Mouse (Mus musculus): ENCODE measurements around the gene Atp11c. TPM values are rescaled to one million over a fixed set of nuclear protein-coding genes. Genes with fewer than 3 reads are reported as not detected.

The Atp11c gene
- total and polyA plus RNA-seq, 3 experiments: 10.6 to 12.9 TPM; not detected in 1

DNA sequence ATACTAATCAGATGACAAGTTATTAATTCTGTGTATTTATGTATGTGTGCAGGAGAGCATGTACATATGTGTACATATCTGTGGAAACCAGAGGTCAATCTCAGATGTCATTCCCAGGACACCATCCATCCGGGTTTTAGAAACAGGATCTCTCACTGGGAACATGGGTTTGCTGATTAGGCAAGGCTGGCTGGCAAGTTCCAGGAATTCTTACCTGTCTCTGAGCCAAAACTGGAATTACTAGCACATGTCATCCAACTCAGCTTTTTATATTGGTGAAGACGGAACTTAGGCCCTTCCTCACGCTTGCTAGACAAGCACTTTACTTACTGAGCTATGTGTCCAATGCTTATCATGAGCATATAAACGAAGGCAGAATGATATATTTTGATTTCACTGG, 247.5 kb downstream of the Atp11c start:
- no peak overlapping the region for H3K27ac ChIP-seq (ENCODE audit: control insufficient read depth, low read depth, low read length)
- DNase-seq (ENCODE audit: low read depth, low spot score): no peak
- H3K27me3 ChIP-seq (ENCODE audit: control insufficient read depth in 1 of 2, insufficient read depth in 2 of 2, low read length in 2 of 2): no peaks in the 10 kb centered on the region
- H3K4me1 ChIP-seq (ENCODE audit: control insufficient read depth in 1 of 2, insufficient read depth in 2 of 2, low read length in 2 of 2): no peaks in the 10 kb centered on the region
- TF ChIP-seq ZC3H11A (IDR thresholded peaks at IDR 0.05; ENCODE audit: low read depth, low read length) (no peak), TAL1 (IDR thresholded peaks at IDR 0.05; ENCODE audit: low read length) (no peak), MYB (IDR thresholded peaks at IDR 0.05; ENCODE audit: low read depth, low read length) (no peak), CHD1 (IDR thresholded peaks at IDR 0.05; ENCODE audit: low read depth, low read length) (no peak), USF1 (IDR thresholded peaks at IDR 0.05; ENCODE audit: low read depth, low read length) (no peak), KAT2A (conservative IDR thresholded peaks at IDR 0.05; ENCODE audit: low read depth, low read length) (no peak), MYC (IDR thresholded peaks at IDR 0.05; ENCODE audit: low read depth, low read length) (no peak)
- no peaks in the 10 kb centered on the region for H3K9me3 ChIP-seq (replicated peaks; ENCODE audit: insufficient read depth, low read length)
- no peak overlapping the region for H3K9ac ChIP-seq (ENCODE audit: control insufficient read depth, low read depth, low read length, poor library complexity, severe bottlenecking)
- H3K4me3 ChIP-seq (ENCODE audit: control insufficient read depth in 1 of 2, insufficient read depth in 1 of 2, low read depth in 2 of 2, low read length in 2 of 2): no peak overlapping the region
- H3K36me3 ChIP-seq (ENCODE audit: control insufficient read depth in 1 of 2, insufficient read depth in 2 of 2, low read length in 2 of 2): no peaks in the 10 kb centered on the region; a peak in 1 of 4 replicates
- no peaks in the 10 kb centered on the region for H3K79me2 ChIP-seq (ENCODE audit: control insufficient read depth, insufficient read depth, low read length, poor library complexity)

DNA sequence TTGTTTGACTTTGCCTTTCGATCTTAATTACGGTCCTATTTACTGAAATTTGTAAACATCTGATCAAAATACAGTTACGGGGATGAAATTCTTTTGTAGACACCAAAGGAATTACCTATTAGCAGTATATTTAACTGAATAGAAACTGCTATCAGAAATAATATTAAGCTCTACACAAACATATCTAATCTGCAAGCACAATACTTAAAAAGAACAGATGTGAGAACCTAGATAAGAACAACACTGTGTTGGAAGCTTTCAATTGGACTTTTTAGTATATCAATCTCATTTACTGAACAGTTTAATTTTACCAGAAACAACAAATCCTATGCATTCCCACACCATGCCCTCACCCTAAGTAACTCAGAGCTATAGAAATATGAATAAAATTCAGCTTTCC, 262.8 kb downstream of the Atp11c start:
- no peaks in the 10 kb centered on the region; the same call in 1 of the 2 replicates for H3K79me2 ChIP-seq (ENCODE audit: control insufficient read depth, insufficient read depth, low read length, poor library complexity)
- DNase-seq (ENCODE audit: low read depth, low spot score): peak; percentile 6
- no peak overlapping the region for H3K27ac ChIP-seq (ENCODE audit: control insufficient read depth, low read depth, low read length)
- peaks cover 0 to 4% of the 10 kb centered on the region in 2 experiments; a peak in 2 of 4 replicates for H3K36me3 ChIP-seq (ENCODE audit: control insufficient read depth in 1 of 2, insufficient read depth in 2 of 2, low read length in 2 of 2)
- H3K4me3 ChIP-seq (ENCODE audit: control insufficient read depth in 1 of 2, insufficient read depth in 1 of 2, low read depth in 2 of 2, low read length in 2 of 2): no peak overlapping the region
- H3K9ac ChIP-seq (ENCODE audit: control insufficient read depth, low read depth, low read length, poor library complexity, severe bottlenecking): no peak overlapping the region
- H3K9me3 ChIP-seq (replicated peaks; ENCODE audit: insufficient read depth, low read length): no peaks in the 10 kb centered on the region
- no peaks in the 10 kb centered on the region for H3K4me1 ChIP-seq (ENCODE audit: control insufficient read depth in 1 of 2, insufficient read depth in 2 of 2, low read length in 2 of 2)
- H3K27me3 ChIP-seq (ENCODE audit: control insufficient read depth in 1 of 2, insufficient read depth in 2 of 2, low read length in 2 of 2): no peaks in the 10 kb centered on the region
- TF ChIP-seq ELF1 (IDR thresholded peaks at IDR 0.05; ENCODE audit: low read depth, low read length): no peak
- TF ChIP-seq JUND (IDR thresholded peaks at IDR 0.05; ENCODE audit: low read depth, low read length): no peak
- no peak for TF ChIP-seq POLR2A (IDR thresholded peaks at IDR 0.05; ENCODE audit: control insufficient read depth in 1 of 2, insufficient read depth in 1 of 2, low read depth in 1 of 2, low read length in 2 of 2, poor library complexity in 1 of 2)
- TF ChIP-seq UBTF (IDR thresholded peaks at IDR 0.05; ENCODE audit: borderline replicate concordance, insufficient read depth, low read depth, low read length): no peak
- TF ChIP-seq MXI1 (IDR thresholded peaks at IDR 0.05; ENCODE audit: low read depth, low read length): no peak
- TF ChIP-seq MYC (IDR thresholded peaks at IDR 0.05; ENCODE audit: low read depth, low read length): no peak
- no peak for TF ChIP-seq ZKSCAN1 (IDR thresholded peaks at IDR 0.05; ENCODE audit: low read depth, low read length)
- TF ChIP-seq TCF12 (IDR thresholded peaks at IDR 0.05; ENCODE audit: low read depth, low read length): peak; percentile 72
- no peak for TF ChIP-seq E2F4 (IDR thresholded peaks at IDR 0.05; ENCODE audit: borderline replicate concordance, low read depth, low read length)
- no peak for TF ChIP-seq CTCF (IDR thresholded peaks at IDR 0.05 in 2 of 3, conservative IDR thresholded peaks at IDR 0.05 in 1 of 3; ENCODE audit: control insufficient read depth in 1 of 3, insufficient read depth in 1 of 3, low read depth in 2 of 3, low read length in 3 of 3, poor library complexity in 1 of 3, severe bottlenecking in 1 of 3)
- TF ChIP-seq MEF2A (IDR thresholded peaks at IDR 0.05; ENCODE audit: extremely low read depth, insufficient replicate concordance, low read depth, low read length, poor library complexity, severe bottlenecking): no peak
- no peak for TF ChIP-seq TAL1 (IDR thresholded peaks at IDR 0.05; ENCODE audit: low read length)
- no peak for TF ChIP-seq ZC3H11A (IDR thresholded peaks at IDR 0.05; ENCODE audit: low read depth, low read length)
- TF ChIP-seq USF1 (IDR thresholded peaks at IDR 0.05; ENCODE audit: low read depth, low read length): no peak
- no peak for TF ChIP-seq NELFE (IDR thresholded peaks at IDR 0.05; ENCODE audit: low read depth, low read length)
- TF ChIP-seq GABPA (IDR thresholded peaks at IDR 0.05; ENCODE audit: low read depth, low read length): no peak
- TF ChIP-seq MAFK (IDR thresholded peaks at IDR 0.05; ENCODE audit: borderline replicate concordance, low read depth, low read length): no peak
- TF ChIP-seq RCOR1 (IDR thresholded peaks at IDR 0.05; ENCODE audit: low read depth, low read length): 0 out of 2 replicates have a peak, but pooled peaks have one; percentile 7
- TF ChIP-seq HCFC1 (IDR thresholded peaks at IDR 0.05; ENCODE audit: low read depth, low read length): no peak
- peak; percentile 73 for TF ChIP-seq GATA1 (IDR thresholded peaks at IDR 0.05; ENCODE audit: low read depth, low read length)
- peak; percentile 53 to 68; a peak in 2 of 4 replicates for TF ChIP-seq EP300 (IDR thresholded peaks at IDR 0.05; ENCODE audit: low read depth in 1 of 2, low read length in 2 of 2)
- TF ChIP-seq CHD1 (IDR thresholded peaks at IDR 0.05; ENCODE audit: low read depth, low read length): no peak
- TF ChIP-seq TBP (IDR thresholded peaks at IDR 0.05; ENCODE audit: low read depth, low read length): no peak
- TF ChIP-seq SMC3 (IDR thresholded peaks at IDR 0.05; ENCODE audit: low read depth, low read length): no peak
- no peak for TF ChIP-seq POLR2AphosphoS5 (IDR thresholded peaks at IDR 0.05; ENCODE audit: borderline replicate concordance, low read depth, low read length)
- TF ChIP-seq ZMIZ1 (IDR thresholded peaks at IDR 0.05; ENCODE audit: low read depth, low read length): no peak
- no peak for TF ChIP-seq MAX (IDR thresholded peaks at IDR 0.05; ENCODE audit: low read length)
- no peak for TF ChIP-seq MYB (IDR thresholded peaks at IDR 0.05; ENCODE audit: low read depth, low read length)
- no peak for TF ChIP-seq NRF1 (IDR thresholded peaks at IDR 0.05; ENCODE audit: insufficient read depth, low read depth, low read length, poor library complexity, severe bottlenecking)
- no peak for TF ChIP-seq BHLHE40 (IDR thresholded peaks at IDR 0.05; ENCODE audit: borderline replicate concordance, low read depth, low read length)

All from MEL (cell line).